Mouse (Mus musculus): Measurements from ENCODE around the gene Pcsk5.

DNA sequence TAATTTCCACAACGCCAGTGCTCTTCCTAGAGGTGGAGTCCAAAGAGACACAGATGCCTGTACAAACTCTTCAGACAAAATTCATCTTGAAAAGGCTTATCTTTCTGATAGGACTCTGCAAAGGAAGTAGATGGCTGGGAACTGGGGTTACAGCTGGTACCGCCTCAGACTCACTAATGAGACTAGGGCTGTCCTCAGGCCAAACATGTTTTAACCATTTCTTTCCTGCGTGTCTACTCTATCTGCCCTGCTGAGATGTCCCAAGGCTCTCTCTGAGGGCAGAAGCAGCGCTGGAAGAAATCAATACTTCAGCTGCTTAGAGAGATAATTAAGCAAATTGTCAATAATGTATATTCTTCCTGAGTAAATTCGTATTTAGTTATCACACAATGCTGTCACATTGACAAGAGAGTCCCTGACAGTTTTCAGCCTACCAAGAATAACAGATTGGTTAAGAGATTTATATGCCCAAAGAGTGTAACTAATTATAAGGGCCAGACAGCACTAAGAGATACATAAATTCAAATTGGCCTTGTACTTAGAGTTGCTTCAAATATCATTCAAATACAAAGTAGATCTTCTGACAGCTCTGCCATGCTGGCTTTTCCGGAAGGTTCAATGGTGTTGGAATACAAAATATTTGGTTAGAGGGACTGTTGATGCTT is 355.2 kb downstream of the Pcsk5 start:
- TF ChIP-seq CTCF (IDR thresholded peaks at IDR 0.05; ENCODE audit: low read depth, low read length) (no peak), GATA1 (IDR thresholded peaks at IDR 0.05; ENCODE audit: borderline replicate concordance, low read length) (no peak)

Measured in G1E (cell line).